Comparison of ENCODE assay signal across 31 mouse cellular contexts in genomic region chr4:98115401-98115800, GRCm38 (mm10).
"Had no signal": no experiment of that assay in that cellular context is flagged by ENCODE, and none has a peak within 500 bp of the region (broad histone marks: within the 10 kb centered on the region; RNA-seq: fewer than 3 reads in every experiment).

No protein-coding gene starts in this region.

- H3K27me3 ChIP-seq: limb, embryonic 12.5 days; limb, embryonic 13.5 days; limb, embryonic 15.5 days; liver, embryonic 12.5 days; liver, embryonic 13.5 days; liver, embryonic 15.5 days; lung, embryonic 15.5 days; megakaryocyte, embryonic 14.5 days; midbrain, embryonic 12.5 days; midbrain, embryonic 13.5 days; midbrain, embryonic 15.5 days; neural tube, embryonic 12.5 days had no signal

- ATAC-seq: liver, embryonic 12.5 days; liver, postnatal 0 days; lung, postnatal 0 days; midbrain, embryonic 13.5 days; midbrain, embryonic 15.5 days; midbrain, embryonic 16.5 days had no signal

- DNase-seq: left cerebral cortex, postnatal 4 days; liver; liver, embryonic 13.5 days; liver, postnatal 0 days; lung, adult 18-20 months; lung, adult 2 months; lung, embryonic 14.5 days; lung, postnatal 10 days; lung, postnatal 14 days; lung, postnatal 36 days; midbrain, embryonic 14.5 days had no signal

- H3K36me3 ChIP-seq: limb, embryonic 10.5 days; liver, embryonic 12.5 days; liver, embryonic 13.5 days; liver, embryonic 15.5 days; lung, embryonic 15.5 days; midbrain, embryonic 10.5 days; midbrain, embryonic 12.5 days; midbrain, embryonic 13.5 days; midbrain, embryonic 15.5 days; neural tube, embryonic 12.5 days had no signal

- H3K4me1 ChIP-seq: liver, embryonic 12.5 days; liver, embryonic 13.5 days; liver, embryonic 15.5 days; lung, embryonic 15.5 days; midbrain, embryonic 13.5 days; midbrain, embryonic 15.5 days had no signal

- H3K9ac ChIP-seq: limb, embryonic 12.5 days; limb, embryonic 13.5 days; limb, embryonic 15.5 days; liver, embryonic 12.5 days; liver, embryonic 13.5 days; liver, embryonic 14.5 days; liver, embryonic 15.5 days; liver, postnatal 0 days; lung, embryonic 14.5 days; lung, embryonic 15.5 days; midbrain, embryonic 12.5 days; midbrain, embryonic 13.5 days; midbrain, embryonic 15.5 days; neural tube, embryonic 12.5 days had no signal

- H3K27ac ChIP-seq: limb, embryonic 10.5 days; limb, embryonic 12.5 days; limb, embryonic 13.5 days; limb, embryonic 15.5 days; liver, embryonic 12.5 days; liver, embryonic 13.5 days; liver, embryonic 14.5 days; liver, embryonic 15.5 days; lung, embryonic 15.5 days; macrophage; midbrain, embryonic 10.5 days; midbrain, embryonic 12.5 days; midbrain, embryonic 13.5 days; midbrain, embryonic 15.5 days; neural tube, embryonic 12.5 days had no signal

- H3K9me3 ChIP-seq: limb, embryonic 10.5 days; limb, embryonic 12.5 days; limb, embryonic 13.5 days; limb, embryonic 15.5 days; liver, embryonic 12.5 days; liver, embryonic 13.5 days; liver, embryonic 15.5 days; lung, embryonic 15.5 days; megakaryocyte, embryonic 14.5 days; midbrain, embryonic 10.5 days; midbrain, embryonic 12.5 days; midbrain, embryonic 13.5 days; midbrain, embryonic 15.5 days; neural tube, embryonic 12.5 days had no signal

- H3K4me2 ChIP-seq: limb, embryonic 12.5 days; limb, embryonic 13.5 days; limb, embryonic 15.5 days; liver, embryonic 11.5 days; liver, embryonic 12.5 days; liver, embryonic 13.5 days; liver, embryonic 15.5 days; lung, embryonic 14.5 days; lung, embryonic 15.5 days; midbrain, embryonic 11.5 days; midbrain, embryonic 12.5 days; midbrain, embryonic 13.5 days; midbrain, embryonic 15.5 days; neural tube, embryonic 12.5 days had no signal

- H3K4me3 ChIP-seq: limb, embryonic 10.5 days; limb, embryonic 12.5 days; limb, embryonic 13.5 days; limb, embryonic 15.5 days; liver, embryonic 12.5 days; liver, embryonic 13.5 days; liver, embryonic 15.5 days; lung, embryonic 15.5 days; megakaryocyte, embryonic 14.5 days; midbrain, embryonic 10.5 days; midbrain, embryonic 12.5 days; midbrain, embryonic 13.5 days; midbrain, embryonic 15.5 days; myocyte; neural tube, embryonic 12.5 days had no signal
